Mouse (Mus musculus) frontal cortex, postnatal 14 days (tissue): Measurements from ENCODE around the gene Ace2.

ENCODE experiments used
- DNase-seq, 2 experiments: peaks; one replicate each; pipeline ENCODE4 v3.0.0; 2022; ENCODE audit warnings: low spot score in 2 of 2

Ace2 gene

DNA sequence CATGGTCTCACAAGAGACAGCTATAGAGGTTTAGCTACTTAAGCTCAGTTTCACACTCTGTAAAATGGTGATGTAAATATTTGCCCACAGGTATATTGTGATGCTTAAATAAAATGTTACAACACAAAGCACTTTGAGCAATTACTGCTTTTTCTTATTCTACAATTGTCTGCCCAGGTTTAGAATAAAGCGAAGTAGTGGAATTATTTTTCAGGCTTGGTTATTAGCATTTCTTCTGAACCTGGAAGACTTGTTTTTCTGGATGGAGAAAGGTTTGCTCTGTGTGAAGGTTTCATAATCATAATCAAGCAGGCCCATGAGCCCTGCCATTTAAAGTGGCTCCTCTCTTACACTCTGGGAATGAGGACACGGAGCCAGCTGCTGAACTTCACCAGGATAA is at the start of gene Ace2:
Ace2 (plus strand) TSS at position 301 of the 400 bp plus-strand sequence.
- no peak for DNase-seq

DNA sequence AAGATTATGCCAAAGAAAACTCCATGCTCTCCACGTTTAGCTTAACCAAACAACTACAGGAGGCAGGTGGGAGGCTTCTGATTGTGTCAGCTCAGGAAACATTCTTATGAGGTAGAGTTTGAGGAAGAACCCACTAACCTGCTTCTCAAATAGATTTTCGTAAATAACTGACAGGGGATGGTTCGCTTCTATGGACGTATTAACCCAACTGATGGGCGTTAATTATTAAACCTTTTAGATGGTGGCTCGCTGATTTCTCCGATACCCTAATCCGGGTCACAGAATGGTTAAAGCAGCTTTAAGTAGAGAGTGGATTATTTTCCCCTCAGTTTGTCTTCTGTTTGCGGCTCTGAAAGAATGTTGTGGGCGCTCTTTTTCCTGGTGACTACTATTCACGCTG is 49.2 kb upstream of the Ace2 start:
- DNase-seq = no peak

DNA sequence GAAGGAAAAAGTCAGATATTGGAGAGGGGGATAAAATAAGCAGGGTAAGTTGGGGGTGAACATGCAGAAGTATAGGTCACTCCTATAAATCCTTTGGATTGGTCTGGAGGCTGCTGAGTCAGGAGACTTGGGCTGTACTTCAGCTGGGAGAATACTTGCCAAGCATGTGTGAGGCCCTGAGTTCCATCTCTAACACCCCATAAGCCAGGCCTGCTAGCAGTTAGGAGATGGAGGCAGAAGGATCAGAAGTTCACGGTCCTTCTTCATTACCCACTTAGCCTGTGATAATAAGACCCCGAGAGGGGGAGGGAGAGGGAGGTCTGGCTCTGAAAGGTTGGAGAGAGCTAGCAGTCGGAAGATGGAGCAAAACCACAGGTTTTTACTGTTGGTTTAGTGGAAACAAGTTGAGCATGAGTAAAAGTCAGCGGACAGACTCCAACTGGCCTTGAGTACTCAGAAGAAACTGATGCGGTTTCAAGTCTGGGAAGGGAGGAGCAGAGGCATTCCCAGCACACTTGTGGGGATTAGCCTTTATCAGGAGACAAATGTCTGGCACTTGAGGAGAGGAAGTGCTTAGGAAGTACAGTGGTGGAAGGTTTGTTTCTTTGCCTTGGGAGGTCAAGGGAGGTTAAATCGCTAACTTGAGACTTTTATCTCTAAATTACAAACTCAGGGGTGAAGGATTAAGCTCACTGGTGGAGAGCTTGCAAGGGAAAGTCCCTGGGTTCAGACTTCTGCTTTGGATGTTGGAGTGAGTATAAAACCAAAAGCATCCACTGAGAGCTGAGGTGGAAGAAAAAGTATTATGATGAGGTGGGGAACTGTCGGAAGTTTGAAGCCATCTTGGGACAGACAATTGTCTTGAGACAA is 46.6 kb upstream of the Ace2 start:
- DNase-seq = no peak

DNA sequence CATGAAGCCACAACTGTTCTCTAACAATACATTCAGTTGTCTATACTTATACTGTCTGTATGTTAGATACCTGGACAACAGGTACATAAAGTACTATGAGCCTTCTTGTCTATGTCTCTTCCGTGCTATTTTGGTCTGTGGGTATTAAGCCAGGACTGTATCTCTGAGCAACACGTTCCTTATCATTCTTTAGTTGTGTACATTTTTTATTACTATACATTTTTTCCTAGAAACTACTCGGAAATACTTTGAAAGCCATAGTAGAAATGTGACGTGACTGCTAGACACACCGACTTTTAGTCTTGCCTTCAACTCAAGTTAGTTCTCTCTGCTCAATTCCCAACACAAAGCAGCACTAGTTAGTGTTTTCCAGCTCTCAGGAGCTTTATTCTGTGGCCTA is 45.7 kb upstream of the Ace2 start:
- no peak for DNase-seq

DNA sequence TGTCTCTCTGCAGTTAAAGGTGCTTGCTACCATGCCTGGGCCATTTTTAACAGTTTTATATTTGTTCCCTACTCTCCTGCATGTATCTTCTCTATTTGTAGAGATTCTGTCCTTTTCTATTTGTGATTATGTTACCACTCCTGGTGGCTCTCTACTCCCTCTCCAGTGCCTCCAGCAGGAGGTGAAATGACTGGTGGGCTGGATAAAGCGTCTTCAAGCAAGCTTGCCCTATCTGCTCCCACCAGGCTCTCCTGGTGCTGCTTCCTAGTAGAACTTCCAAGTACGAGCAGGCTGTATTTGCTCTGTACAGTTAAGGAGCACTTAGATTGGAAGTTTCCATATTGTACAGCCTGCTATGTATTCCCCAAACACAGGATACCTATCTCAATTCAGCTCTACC is 43.3 kb upstream of the Ace2 start:
- DNase-seq = no peak

DNA sequence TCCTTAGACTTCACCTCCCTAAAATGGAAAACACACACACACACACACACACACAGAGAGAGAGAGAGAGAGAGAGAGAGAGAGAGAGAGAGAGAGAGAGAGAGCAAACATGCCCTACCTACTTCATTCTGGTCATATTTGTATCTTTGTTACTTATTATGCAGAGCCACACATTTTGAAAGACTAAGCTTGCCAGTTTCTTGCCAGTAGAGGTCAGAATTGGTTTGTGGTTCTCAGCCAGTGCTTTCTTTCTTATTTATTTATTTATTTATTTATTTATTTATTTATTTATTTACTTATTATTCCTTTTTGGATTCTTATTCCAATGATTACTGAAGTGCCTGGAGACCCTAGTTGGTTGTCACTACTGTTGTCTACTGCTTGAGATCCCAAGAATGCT is 37.6 kb upstream of the Ace2 start:
- no peak for DNase-seq

DNA sequence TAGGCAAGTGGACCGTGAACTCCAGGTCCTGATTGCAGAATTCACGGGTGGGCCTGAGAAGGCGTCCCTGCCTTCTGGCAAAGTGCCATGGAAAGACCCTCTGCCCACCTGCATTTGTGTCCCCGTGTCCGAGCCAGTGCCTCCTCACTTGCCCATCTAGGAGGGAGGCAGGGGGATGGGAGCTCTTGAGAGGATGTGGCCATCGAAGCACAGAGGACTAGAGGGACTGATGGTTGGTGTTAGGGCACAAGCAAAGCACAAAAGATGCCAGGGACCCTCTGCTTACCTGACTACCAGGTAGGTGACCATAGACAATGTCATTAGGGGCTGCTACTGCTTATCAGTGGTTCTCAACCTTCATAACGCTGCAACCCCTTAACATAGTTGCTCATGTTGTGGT is 36.9 kb upstream of the Ace2 start:
- no peak for DNase-seq

DNA sequence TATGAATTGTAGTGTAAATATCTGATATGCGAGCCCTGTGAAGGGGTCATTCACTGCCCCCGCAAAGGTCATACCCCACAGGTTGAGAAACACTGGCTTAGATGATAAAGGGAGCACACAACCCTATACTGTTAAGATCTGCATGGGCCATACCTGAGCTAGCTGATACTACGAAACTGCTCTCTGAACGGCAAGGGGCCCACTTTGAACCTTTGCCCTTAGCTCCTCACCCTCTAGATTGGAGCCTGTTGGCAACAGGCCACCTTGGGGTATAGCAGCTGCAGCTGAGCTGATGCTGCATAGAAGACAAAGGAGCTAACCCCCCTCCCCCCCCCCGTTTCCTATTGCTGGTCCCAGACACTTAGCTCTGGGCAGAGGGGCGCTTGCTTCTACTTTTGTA is 36.5 kb upstream of the Ace2 start:
- DNase-seq = no peak

DNA sequence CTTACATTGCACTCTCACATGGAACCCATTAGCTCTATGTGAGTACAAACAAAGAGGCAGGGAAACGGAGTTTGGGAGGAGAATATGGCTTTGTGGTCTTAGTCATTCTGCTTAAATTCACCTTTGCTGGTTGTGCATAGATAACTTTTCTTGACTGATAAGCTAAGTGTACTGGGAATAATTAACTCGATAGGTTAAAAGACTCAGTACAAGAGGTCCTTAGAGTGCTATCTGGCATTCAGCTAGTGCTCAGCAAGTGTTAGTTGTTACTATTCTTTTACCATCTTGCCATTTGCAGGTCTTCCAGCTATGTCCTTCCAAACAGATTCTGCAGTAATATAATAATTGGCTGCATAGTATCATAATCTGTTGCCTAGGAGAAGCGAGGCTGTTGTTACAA is 28.0 kb upstream of the Ace2 start:
- no peak for DNase-seq

DNA sequence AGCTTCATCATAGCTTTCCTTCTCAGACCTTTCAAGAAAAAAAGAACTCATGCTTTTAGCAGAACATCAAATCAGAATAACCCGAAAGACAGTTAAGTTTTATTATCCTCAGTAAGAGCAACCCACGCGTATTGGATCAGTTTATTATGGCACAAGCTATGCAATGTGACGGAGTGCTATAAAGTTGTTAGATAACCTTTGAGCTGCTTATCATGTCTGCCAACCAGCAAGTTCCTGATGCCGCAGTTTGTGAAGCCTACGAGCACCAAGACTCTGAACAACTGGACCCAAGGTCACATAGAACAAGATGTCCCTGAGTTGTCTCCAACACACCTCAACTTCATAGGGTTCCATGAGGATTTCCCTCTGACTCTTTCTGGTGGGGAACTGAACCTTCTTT is 25.4 kb upstream of the Ace2 start:
- DNase-seq = no peak

DNA sequence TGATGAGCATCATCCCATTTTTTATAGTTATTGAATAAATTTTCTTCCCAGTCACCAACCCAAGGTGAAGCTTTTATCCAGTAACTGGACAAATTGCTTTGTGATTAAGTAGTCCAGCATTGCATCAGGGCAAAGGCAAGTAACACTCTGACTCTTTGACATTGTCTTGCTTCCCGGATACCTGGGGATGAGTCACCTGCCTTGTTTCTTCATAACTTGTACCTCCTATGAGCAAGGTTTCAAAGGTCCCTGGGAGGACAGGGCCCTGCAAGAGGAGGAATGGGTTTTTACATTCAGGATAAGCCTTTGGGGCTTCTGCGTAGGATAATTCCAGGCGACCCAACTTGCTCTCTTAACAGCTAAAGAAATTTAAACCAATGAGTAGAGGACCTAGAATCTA is 15.2 kb upstream of the Ace2 start:
- DNase-seq = no peak

DNA sequence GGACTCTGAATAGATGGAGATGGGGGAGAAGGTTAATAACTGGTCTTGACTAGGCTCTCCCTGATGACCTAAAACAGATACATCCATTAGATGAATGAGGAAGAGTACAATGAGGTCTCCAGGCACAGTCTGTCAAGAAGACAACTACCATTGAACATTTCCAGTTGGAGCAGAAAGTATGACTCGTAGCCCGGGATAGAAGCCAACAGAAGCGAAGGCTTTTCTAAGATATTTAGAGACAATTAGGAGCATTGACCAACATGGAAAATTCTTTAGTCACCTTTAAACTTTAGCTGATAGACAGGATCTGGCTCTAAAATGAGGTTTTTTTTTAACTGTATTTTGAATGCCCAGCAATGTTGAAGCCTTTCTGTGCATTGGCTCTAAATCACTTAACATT is 5.6 kb upstream of the Ace2 start:
- no peak for DNase-seq

DNA sequence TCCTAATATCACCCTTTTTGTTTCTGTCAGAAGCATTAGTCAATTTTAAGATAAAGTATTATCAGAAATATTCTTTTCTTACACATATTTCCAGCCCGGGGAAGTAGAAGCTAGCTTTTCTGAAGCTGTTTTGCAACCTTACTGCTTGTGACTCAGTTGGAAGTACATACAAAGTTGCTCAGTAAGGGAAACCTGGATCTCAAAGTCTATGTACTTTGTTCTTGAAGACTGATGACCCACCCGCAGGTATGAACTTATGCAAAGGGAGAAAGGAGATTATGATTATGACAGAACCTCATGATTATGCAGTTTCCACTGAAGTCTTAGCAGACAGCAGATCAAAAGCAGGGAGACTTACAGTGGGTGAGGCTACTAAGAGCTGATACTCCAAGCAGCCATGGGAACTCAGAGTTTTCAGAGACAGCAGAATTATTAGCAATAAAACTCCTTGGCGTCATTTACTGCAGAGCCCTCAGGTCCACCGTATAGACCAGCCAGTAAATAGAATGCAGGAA is 3.8 kb upstream of the Ace2 start:
- DNase-seq = no peak

DNA sequence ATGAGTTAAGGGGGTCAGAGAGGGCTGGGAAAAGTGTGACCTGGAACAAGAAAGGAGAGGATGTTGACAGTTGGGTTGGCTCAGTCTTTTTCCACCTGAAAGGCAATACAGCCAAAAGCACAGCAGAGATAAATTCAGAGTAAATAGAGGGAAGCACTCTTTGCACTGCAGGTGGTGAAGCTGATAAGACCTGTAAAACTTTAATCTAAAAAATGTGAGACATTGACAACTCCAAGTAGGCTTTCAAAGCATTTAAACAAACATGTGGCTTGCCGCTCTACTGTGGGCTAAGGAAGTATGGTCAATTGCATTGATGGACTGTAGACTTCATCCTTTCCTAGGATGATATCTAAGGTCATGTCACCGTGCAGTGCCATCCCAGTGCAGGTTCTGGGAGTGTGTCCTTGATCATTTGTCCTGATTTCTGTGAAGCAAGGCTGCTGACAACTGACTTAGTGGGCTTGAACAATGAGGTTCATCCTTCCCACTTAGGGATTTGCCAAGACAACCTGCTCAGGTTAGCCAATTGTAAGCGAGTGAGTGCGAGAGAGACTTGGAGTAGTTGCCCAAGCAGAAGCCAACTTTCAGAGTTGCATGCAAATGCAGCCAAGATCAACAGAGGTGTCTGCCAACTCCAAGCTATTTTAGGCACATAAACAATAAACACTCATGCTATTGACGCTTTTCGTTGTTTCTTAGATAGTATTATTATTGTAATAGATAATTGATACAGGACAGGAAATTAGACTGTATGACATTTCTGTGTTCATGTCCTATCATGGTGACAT is 6.5 kb downstream of the Ace2 start:
- no peak for DNase-seq

DNA sequence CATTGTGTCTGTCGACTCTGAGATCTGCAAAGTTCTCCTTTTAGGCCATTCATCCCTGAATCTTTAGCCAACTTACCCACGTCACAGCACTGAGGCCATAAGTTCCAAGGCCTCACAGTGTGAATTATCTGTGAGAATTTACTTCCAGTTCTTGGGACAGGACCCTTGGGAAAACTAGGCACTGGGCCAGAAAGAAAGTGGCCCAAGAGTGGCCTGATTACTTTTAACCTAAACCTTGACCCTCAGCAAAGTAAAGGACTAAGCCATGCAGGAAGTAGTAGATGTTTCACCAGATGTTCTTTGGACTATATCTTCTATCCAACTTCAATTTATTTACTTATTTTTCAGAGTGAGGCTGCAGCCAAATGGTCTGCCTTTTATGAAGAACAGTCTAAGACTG is 13.6 kb downstream of the Ace2 start:
- DNase-seq = no peak

DNA sequence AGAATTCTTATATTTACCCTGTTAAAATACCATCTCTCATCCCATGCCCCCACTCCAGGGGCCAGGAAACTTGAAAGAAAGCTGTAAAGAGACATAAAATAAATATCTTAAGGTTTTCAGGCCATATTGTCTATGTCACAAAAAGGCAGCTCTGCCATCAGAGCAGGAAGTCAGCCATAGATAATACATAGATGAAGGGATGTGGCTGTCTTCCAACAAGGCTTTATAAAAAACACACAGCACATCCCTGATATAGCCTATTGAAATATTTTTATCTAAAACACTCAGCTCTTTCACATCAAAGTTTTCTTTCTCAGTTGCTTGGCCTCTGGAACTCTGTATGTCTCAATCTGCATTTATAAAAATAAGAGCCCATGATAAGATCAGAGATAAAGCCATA is 14.5 kb downstream of the Ace2 start:
- no peak for DNase-seq

DNA sequence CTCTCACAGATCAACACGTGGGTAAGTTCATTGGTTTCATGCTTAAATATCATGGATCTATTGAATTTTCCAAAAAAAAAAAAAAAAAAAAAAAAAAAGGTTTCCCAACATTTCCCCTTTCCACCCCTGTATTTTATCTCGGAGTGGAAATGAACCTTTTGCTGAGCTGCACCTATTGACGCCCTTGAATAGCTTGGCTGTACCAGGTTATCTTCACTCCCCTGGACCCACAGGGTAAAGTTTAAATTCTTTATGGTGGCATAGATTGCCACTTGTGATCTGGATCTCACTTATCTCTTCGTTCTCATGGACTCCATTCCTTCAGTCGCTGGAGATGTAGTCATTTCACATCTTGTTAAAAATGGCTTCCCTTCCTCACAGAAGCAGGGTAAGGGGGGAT is 15.5 kb downstream of the Ace2 start:
- DNase-seq = no peak

DNA sequence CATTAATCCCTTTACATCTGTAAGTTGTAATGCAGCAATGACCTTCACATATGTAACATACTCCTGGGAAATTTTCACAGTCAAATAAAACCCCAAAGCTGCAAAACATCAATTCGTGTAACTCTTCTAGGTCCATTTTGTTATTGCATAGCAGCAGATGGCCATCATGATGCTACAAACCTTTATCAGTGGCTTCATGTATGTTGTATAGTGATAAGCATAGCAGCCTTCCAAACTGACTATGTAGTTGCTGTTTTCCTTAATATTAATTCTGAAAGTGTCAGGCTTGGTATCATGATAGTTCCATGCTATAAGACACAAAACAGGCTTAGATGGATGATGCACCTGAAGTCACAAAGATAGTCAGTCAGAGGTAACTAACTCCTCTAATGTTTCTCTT is 25.5 kb downstream of the Ace2 start:
- DNase-seq = no peak

DNA sequence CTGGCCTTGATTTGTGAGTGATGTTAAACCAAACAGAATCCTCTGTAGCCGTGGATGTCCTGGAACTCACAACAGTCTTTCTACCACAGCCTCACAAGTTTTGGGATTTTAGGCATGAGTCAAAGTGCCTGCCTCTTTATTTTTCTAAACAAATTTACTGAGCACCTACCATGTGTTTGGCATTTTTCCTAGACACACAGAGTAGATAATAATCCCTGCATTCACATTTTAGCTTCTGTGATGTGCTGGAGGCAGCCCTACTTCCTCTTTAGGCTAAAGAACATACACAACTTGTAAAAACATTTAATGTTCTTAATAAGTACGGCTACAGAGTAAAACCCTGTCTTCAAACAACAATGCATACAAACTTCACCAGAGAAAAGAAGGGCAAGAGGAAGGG is 31.9 kb downstream of the Ace2 start:
- DNase-seq = no peak

DNA sequence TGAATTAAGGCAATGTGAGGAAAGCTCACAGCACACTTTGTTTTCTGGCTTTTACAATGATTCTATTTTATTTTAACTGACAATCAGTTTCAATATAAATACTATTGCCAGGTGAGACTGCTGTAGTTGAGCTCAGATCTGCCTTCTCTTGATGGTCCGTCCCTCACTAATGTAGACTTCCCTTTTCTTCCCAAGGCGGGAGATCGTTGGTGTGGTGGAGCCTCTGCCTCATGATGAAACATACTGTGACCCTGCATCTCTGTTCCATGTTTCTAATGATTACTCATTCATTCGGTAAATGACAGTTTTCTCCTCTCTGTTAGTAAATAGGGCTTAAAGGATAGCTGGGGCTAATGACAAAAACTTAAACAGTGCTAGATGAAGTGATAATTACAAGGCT is 34.7 kb downstream of the Ace2 start:
- no peak for DNase-seq

DNA sequence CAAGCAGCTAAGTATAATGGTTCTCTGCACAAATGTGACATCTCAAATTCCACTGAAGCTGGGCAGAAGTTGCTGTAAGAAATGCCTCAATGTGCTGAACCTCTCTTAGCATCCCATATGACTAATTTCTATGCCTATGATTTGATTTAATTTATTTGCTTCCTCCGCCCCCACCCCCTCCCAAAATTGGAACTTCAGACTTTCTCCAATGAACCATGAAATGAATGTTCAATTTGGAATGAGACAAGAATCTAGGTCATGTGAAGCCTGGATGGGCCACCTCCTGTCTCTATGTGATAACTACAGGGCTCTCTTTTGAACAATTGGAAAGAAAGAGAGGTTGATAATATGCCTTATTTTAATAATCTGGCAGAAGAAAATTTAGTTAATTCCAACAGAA is 36.2 kb downstream of the Ace2 start:
- DNase-seq = no peak

DNA sequence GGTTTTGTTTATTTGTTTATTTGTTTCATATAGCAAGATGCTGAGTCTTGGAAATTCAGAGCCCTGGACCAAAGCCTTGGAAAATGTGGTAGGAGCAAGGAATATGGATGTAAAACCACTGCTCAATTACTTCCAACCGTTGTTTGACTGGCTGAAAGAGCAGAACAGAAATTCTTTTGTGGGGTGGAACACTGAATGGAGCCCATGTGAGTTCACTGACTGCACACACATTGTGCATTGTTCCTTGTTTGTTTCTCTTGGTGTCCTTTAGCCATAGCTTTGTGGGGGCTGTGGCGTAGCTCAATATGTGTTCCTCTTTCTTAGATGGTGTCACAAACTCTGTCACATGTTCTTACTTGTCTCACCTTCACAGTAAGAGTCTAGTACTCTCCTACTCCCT is 36.6 kb downstream of the Ace2 start:
- no peak for DNase-seq

DNA sequence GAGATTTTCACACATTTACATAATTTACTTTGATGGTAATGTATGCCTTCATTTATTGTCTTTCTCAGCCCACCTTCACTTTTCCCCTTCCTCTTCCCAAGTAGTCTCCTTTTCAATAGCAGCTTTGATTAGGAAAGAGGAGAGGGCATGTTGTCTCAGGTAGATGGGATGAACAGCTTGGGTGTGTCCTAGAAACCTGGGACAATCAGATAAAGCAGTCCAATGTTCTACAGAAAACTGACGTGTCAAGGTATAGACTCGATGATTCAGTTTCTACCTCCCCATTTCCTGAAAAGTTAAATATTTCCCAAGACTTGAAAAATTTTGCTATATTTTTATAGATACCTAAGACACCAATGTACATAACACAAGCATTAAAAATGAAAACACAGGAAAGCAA is 39.7 kb downstream of the Ace2 start:
- no peak for DNase-seq
